Mouse (Mus musculus) heart, adult 2 months (tissue): ENCODE data around the gene Olfr1047.

Experiments
- CTCF ChIP-seq: fragments of 200-600 bp; IDR thresholded peaks from 2 replicates; pipeline ENCODE4 v1.8.1; 2022; ENCODE audit warnings: antibody characterized with exemption, mild to moderate bottlenecking, moderate library complexity
- EP300 ChIP-seq: fragments of 200-500 bp; IDR thresholded peaks from 2 replicates; pipeline ENCODE4 v1.6.1; 2011; ENCODE audit warnings: low read depth, low read length, control low read depth; ENCODE audit not compliant: insufficient read depth
- POLR2A ChIP-seq: fragments of 200-500 bp; IDR thresholded peaks from 2 replicates; pipeline ENCODE4 v1.6.1; 2011; ENCODE audit warnings: mild to moderate bottlenecking, low read depth, low read length, control low read depth; ENCODE audit not compliant: insufficient read depth

- TF ChIP-seq CTCF (no peak), EP300 (no peak), POLR2A (no peak)
Measured at GRCm38 (mm10) chr2:86240189-86240588, 9.0 kb upstream of the Olfr1047 start, which contains the start of gene Olfr1048.
